Mouse (Mus musculus): ENCODE results near the gene 3110082I17Rik.

The 3110082I17Rik gene

GRCm38 (mm10) chr5:139460384-139461067, at the start of gene 3110082I17Rik:
Gene 3110082I17Rik (minus strand): TSS chr5:139460527.
- DNase-seq (ENCODE audit: low spot score in 2 of 2): peak; percentile 97 to 99

- no peak for DNase-seq (ENCODE audit: low spot score in 2 of 2)
Observed at GRCm38 (mm10) chr5:139506207-139506606, 45.9 kb upstream of the 3110082I17Rik start.

- DNase-seq (ENCODE audit: low spot score in 2 of 2): peak; percentile 56 to 82
Observed at GRCm38 (mm10) chr5:139505073-139505606, 44.8 kb upstream of the 3110082I17Rik start.

GRCm38 (mm10) chr5:139502281-139502680, 42.0 kb upstream of the 3110082I17Rik start:
- no peak for DNase-seq (ENCODE audit: low spot score in 2 of 2)

- no peak for DNase-seq (ENCODE audit: low spot score in 2 of 2)
Observed at GRCm38 (mm10) chr5:139498791-139499190, 38.5 kb upstream of the 3110082I17Rik start.

- DNase-seq (ENCODE audit: low spot score in 2 of 2): no peak
Observed at GRCm38 (mm10) chr5:139496939-139497338, 36.6 kb upstream of the 3110082I17Rik start.

- DNase-seq (ENCODE audit: low spot score in 2 of 2): no peak
Observed at GRCm38 (mm10) chr5:139495019-139495669, 34.8 kb upstream of the 3110082I17Rik start.

GRCm38 (mm10) chr5:139493690-139494089, 33.4 kb upstream of the 3110082I17Rik start:
- DNase-seq (ENCODE audit: low spot score in 2 of 2): no peak

- no peak for DNase-seq (ENCODE audit: low spot score in 2 of 2)
Observed at GRCm38 (mm10) chr5:139491348-139491747, 31.0 kb upstream of the 3110082I17Rik start.

GRCm38 (mm10) chr5:139490131-139490530, 29.8 kb upstream of the 3110082I17Rik start:
- DNase-seq (ENCODE audit: low spot score in 2 of 2): no peak

GRCm38 (mm10) chr5:139484185-139484814, 24.0 kb upstream of the 3110082I17Rik start, which contains the start of gene Zfand2a:
Gene Zfand2a (minus strand): TSS chr5:139484549.
- DNase-seq (ENCODE audit: low spot score in 2 of 2): peak; percentile 98 to 99

- no peak for DNase-seq (ENCODE audit: low spot score in 2 of 2)
Observed at GRCm38 (mm10) chr5:139483171-139483848, 23.0 kb upstream of the 3110082I17Rik start.

- DNase-seq (ENCODE audit: low spot score in 2 of 2): no peak
Observed at GRCm38 (mm10) chr5:139480406-139480805, 20.1 kb upstream of the 3110082I17Rik start.

GRCm38 (mm10) chr5:139479088-139479487, 18.8 kb upstream of the 3110082I17Rik start:
- DNase-seq (ENCODE audit: low spot score in 2 of 2): no peak

- no peak for DNase-seq (ENCODE audit: low spot score in 2 of 2)
Observed at GRCm38 (mm10) chr5:139474741-139475140, 14.4 kb upstream of the 3110082I17Rik start.

GRCm38 (mm10) chr5:139467998-139468397, 7.7 kb upstream of the 3110082I17Rik start:
- DNase-seq (ENCODE audit: low spot score in 2 of 2): no peak

- DNase-seq (ENCODE audit: low spot score in 2 of 2): no peak
Observed at GRCm38 (mm10) chr5:139466801-139467200, 6.5 kb upstream of the 3110082I17Rik start.

GRCm38 (mm10) chr5:139466373-139466772, 6.0 kb upstream of the 3110082I17Rik start:
- no peak for DNase-seq (ENCODE audit: low spot score in 2 of 2)

- no peak for DNase-seq (ENCODE audit: low spot score in 2 of 2)
Observed at GRCm38 (mm10) chr5:139464874-139465273, 4.5 kb upstream of the 3110082I17Rik start.

GRCm38 (mm10) chr5:139459938-139460337, 389 bp downstream of the 3110082I17Rik start:
- DNase-seq (ENCODE audit: low spot score in 2 of 2): no peak

GRCm38 (mm10) chr5:139457241-139457640, 3.1 kb downstream of the 3110082I17Rik start:
- no peak for DNase-seq (ENCODE audit: low spot score in 2 of 2)

GRCm38 (mm10) chr5:139455166-139455565, 5.2 kb downstream of the 3110082I17Rik start:
- no peak for DNase-seq (ENCODE audit: low spot score in 2 of 2)

Data from urinary bladder, postnatal 4 days (tissue).